Mouse (Mus musculus): ENCODE results near the gene D630045J12Rik. TPM values are rescaled to one million over a fixed set of nuclear protein-coding genes. Genes with fewer than 3 reads are reported as not detected.

D630045J12Rik gene
- polyA plus RNA-seq, 1 experiment: 0.55 TPM

- no peak overlapping the region for H3K27ac ChIP-seq (ENCODE audit: control insufficient read depth, insufficient read depth, low read depth, low read length, poor library complexity)
- no peaks in the 10 kb centered on the region for H3K4me1 ChIP-seq (ENCODE audit: control insufficient read depth, insufficient read depth, low read length)
- no peak overlapping the region for H3K4me3 ChIP-seq (replicated peaks; ENCODE audit: control insufficient read depth, low read depth, low read length)
- no peak for TF ChIP-seq POLR2A (IDR thresholded peaks at IDR 0.05; ENCODE audit: borderline replicate concordance, control insufficient read depth, low read depth, low read length)
- TF ChIP-seq CTCF (IDR thresholded peaks at IDR 0.05; ENCODE audit: control insufficient read depth, insufficient read depth, low read length): no peak
- WGBS: 66% methylated on average over 5 of the region's 5 CpGs
Observed at GRCm38 (mm10) chr6:38121843-38122242, 132.0 kb downstream of the D630045J12Rik start.

- no peak overlapping the region for H3K27ac ChIP-seq (ENCODE audit: control insufficient read depth, insufficient read depth, low read depth, low read length, poor library complexity)
Observed at GRCm38 (mm10) chr6:38120681-38121371, 133.0 kb downstream of the D630045J12Rik start.

GRCm38 (mm10) chr6:38118341-38118740, 135.5 kb downstream of the D630045J12Rik start:
- Histone ChIP-seq H3K4me3 (replicated peaks; ENCODE audit: control insufficient read depth, low read depth, low read length) (no peak overlapping the region), H3K4me1 (ENCODE audit: control insufficient read depth, insufficient read depth, low read length) (no peaks in the 10 kb centered on the region), H3K27ac (ENCODE audit: control insufficient read depth, insufficient read depth, low read depth, low read length, poor library complexity) (no peak overlapping the region)
- TF ChIP-seq CTCF (IDR thresholded peaks at IDR 0.05; ENCODE audit: control insufficient read depth, insufficient read depth, low read length) (no peak), POLR2A (IDR thresholded peaks at IDR 0.05; ENCODE audit: borderline replicate concordance, control insufficient read depth, low read depth, low read length) (no peak)
- WGBS: 62% methylated on average over 6 of the region's 6 CpGs

More at GRCm38 (mm10) chr6:38120681-38121371, 133.0 kb downstream of the D630045J12Rik start:
- TF ChIP-seq POLR2A (IDR thresholded peaks at IDR 0.05; ENCODE audit: borderline replicate concordance, control insufficient read depth, low read depth, low read length) (no peak), CTCF (IDR thresholded peaks at IDR 0.05; ENCODE audit: control insufficient read depth, insufficient read depth, low read length) (no peak)
- Histone ChIP-seq H3K4me3 (replicated peaks; ENCODE audit: control insufficient read depth, low read depth, low read length) (no peak overlapping the region), H3K4me1 (ENCODE audit: control insufficient read depth, insufficient read depth, low read length) (no peaks in the 10 kb centered on the region)
- WGBS: 69% methylated on average over 9 of the region's 9 CpGs

GRCm38 (mm10) chr6:38116107-38116770, 137.6 kb downstream of the D630045J12Rik start:
- Histone ChIP-seq H3K27ac (ENCODE audit: control insufficient read depth, insufficient read depth, low read depth, low read length, poor library complexity) (no peak overlapping the region), H3K4me1 (ENCODE audit: control insufficient read depth, insufficient read depth, low read length) (no peaks in the 10 kb centered on the region), H3K4me3 (replicated peaks; ENCODE audit: control insufficient read depth, low read depth, low read length) (no peak overlapping the region)
- no peak for TF ChIP-seq POLR2A (IDR thresholded peaks at IDR 0.05; ENCODE audit: borderline replicate concordance, control insufficient read depth, low read depth, low read length)
- no peak for TF ChIP-seq CTCF (IDR thresholded peaks at IDR 0.05; ENCODE audit: control insufficient read depth, insufficient read depth, low read length)
- WGBS: 68% methylated on average over 4 of the region's 4 CpGs

GRCm38 (mm10) chr6:38110859-38111258, 142.9 kb downstream of the D630045J12Rik start:
- 75% methylated on average over 9 of the region's 9 CpGs for WGBS
- Histone ChIP-seq H3K4me3 (replicated peaks; ENCODE audit: control insufficient read depth, low read depth, low read length) (no peak overlapping the region), H3K27ac (ENCODE audit: control insufficient read depth, insufficient read depth, low read depth, low read length, poor library complexity) (no peak overlapping the region), H3K4me1 (ENCODE audit: control insufficient read depth, insufficient read depth, low read length) (no peaks in the 10 kb centered on the region)
- TF ChIP-seq POLR2A (IDR thresholded peaks at IDR 0.05; ENCODE audit: borderline replicate concordance, control insufficient read depth, low read depth, low read length) (no peak), CTCF (IDR thresholded peaks at IDR 0.05; ENCODE audit: control insufficient read depth, insufficient read depth, low read length) (no peak)

GRCm38 (mm10) chr6:38109871-38110270, 143.9 kb downstream of the D630045J12Rik start:
- WGBS: 32% methylated on average over 9 of the region's 9 CpGs

DNA sequence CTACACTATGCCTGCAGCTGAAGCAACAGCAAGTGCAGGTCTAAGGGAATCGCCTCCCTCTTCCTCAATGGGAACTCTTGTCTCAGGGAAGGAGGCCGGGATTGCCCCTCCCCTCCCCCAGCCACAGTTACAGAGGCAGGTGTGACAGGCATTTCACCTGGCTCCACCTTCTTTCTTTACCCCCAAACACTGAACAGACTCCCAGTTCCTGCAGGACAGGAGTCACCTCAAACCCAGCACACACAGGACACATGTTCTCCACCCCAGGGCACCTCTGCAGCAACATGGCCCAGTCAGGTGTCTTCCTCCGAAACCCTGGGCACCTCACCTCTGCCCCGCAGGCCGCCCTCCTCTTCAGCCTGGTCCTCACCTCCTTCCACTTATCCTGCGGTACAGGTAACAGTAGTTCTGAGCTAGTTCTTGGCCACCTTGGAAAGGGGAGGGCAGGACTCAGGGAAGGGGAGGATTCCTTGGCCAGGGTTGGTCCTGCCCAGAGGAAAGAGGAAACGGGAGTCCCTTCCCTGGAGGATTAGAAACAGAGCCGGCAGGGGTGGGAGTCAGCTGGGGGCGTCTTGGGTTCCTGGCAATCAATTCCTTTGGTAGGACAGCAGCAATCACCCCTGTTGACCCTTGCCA, 144.5 kb downstream of the D630045J12Rik start, which contains the start of gene Tmem213:
Gene Tmem213 (plus strand): TSS at position 96 of the 636 bp plus-strand sequence.
- TF ChIP-seq POLR2A (IDR thresholded peaks at IDR 0.05; ENCODE audit: borderline replicate concordance, control insufficient read depth, low read depth, low read length) (no peak), CTCF (IDR thresholded peaks at IDR 0.05; ENCODE audit: control insufficient read depth, insufficient read depth, low read length) (no peak)
- Histone ChIP-seq H3K4me1 (ENCODE audit: control insufficient read depth, insufficient read depth, low read length) (no peaks in the 10 kb centered on the region), H3K4me3 (replicated peaks; ENCODE audit: control insufficient read depth, low read depth, low read length) (no peak within 1 kb of the TSS), H3K27ac (ENCODE audit: control insufficient read depth, insufficient read depth, low read depth, low read length, poor library complexity) (no peak within 1 kb of the TSS)
- WGBS: 53% methylated on average over 9 of the region's 9 CpGs

More at GRCm38 (mm10) chr6:38109871-38110270, 143.9 kb downstream of the D630045J12Rik start:
- no peaks in the 10 kb centered on the region for H3K4me1 ChIP-seq (ENCODE audit: control insufficient read depth, insufficient read depth, low read length)
- TF ChIP-seq CTCF (IDR thresholded peaks at IDR 0.05; ENCODE audit: control insufficient read depth, insufficient read depth, low read length) (no peak), POLR2A (IDR thresholded peaks at IDR 0.05; ENCODE audit: borderline replicate concordance, control insufficient read depth, low read depth, low read length) (no peak)
- H3K4me3 ChIP-seq (replicated peaks; ENCODE audit: control insufficient read depth, low read depth, low read length): no peak overlapping the region
- no peak overlapping the region for H3K27ac ChIP-seq (ENCODE audit: control insufficient read depth, insufficient read depth, low read depth, low read length, poor library complexity)

DNA sequence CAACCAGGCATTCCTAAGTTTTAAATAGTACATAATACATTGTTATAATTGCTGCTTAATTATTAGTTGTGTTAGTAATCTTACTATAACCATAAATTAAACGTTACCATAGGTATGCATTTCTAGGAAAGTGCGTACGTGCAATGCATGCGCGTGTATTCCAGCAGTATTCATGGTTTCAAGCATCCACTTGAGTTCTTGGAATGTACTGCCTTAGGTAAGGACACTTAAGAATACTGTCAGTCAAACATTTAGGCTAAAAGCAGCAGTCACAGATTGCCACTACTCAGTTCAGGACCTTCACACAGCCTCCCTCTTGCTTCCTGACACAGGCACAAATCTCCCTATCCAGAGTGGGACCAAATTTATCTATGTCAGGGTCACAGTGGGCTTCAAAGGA, 145.4 kb downstream of the D630045J12Rik start:
- 94% methylated on average over 5 of the region's 5 CpGs for whole genome bisulfite sequencing
- TF ChIP-seq CTCF (IDR thresholded peaks at IDR 0.05; ENCODE audit: control insufficient read depth, insufficient read depth, low read length) (no peak), POLR2A (IDR thresholded peaks at IDR 0.05; ENCODE audit: borderline replicate concordance, control insufficient read depth, low read depth, low read length) (no peak)
- H3K4me1 ChIP-seq (ENCODE audit: control insufficient read depth, insufficient read depth, low read length): no peaks in the 10 kb centered on the region
- H3K4me3 ChIP-seq (replicated peaks; ENCODE audit: control insufficient read depth, low read depth, low read length): no peak overlapping the region
- H3K27ac ChIP-seq (ENCODE audit: control insufficient read depth, insufficient read depth, low read depth, low read length, poor library complexity): no peak overlapping the region
